Mouse (Mus musculus) embryonic facial prominence, embryonic 11.5 days (tissue): ENCODE results near the gene Dapk2. TPM values are rescaled to one million over a fixed set of nuclear protein-coding genes. Genes with fewer than 3 reads are reported as not detected.

Source experiments
- ATAC-seq: fragments of 200-750 bp; cut with Nextera tagmentation; replicated peaks from 2 replicates; pipeline ENCODE4 v1.8.0; 2017; ENCODE audit warnings: low read depth; ENCODE audit not compliant: insufficient number of reproducible peaks, low FRiP score, low TSS enrichment
- DNase-seq: peaks from one replicate; pipeline ENCODE4 v3.0.0-alpha.2; 2015; ENCODE audit warnings: low spot score
- H3K27ac ChIP-seq: fragments of 300-500 bp; sonication (generic); replicated peaks from 2 replicates; pipeline ENCODE4 v1.5.1; 2014; ENCODE audit warnings: mild to moderate bottlenecking, low read depth, low read length, control low read depth
- H3K27me3 ChIP-seq: fragments of 300-500 bp; sonication (generic); 2 replicates; pipeline ENCODE4 v1.6.1; 2014; ENCODE audit warnings: mild to moderate bottlenecking, low read length, moderate library complexity, mixed read lengths; ENCODE audit not compliant: control insufficient read depth, insufficient read depth
- H3K36me3 ChIP-seq: fragments of 300-500 bp; sonication (generic); replicated peaks from 2 replicates; pipeline ENCODE4 v1.6.1; 2014; ENCODE audit warnings: low read depth, mild to moderate bottlenecking, low read length, moderate library complexity, mixed read lengths; ENCODE audit not compliant: control insufficient read depth, insufficient read depth
- H3K4me1 ChIP-seq: fragments of 300-500 bp; sonication (generic); 2 replicates; pipeline ENCODE4 v1.6.1; 2014; ENCODE audit warnings: low read length, mixed read lengths; ENCODE audit not compliant: control insufficient read depth, insufficient read depth
- H3K4me2 ChIP-seq: fragments of 300-500 bp; sonication (generic); 2 replicates; pipeline ENCODE4 v1.6.1; 2014; ENCODE audit warnings: low read depth, mild to moderate bottlenecking, control low read depth, low read length, moderate library complexity
- H3K4me3 ChIP-seq: fragments of 300-500 bp; sonication (generic); 2 replicates; pipeline ENCODE4 v1.5.1; 2014; ENCODE audit warnings: low read depth, low read length, control low read depth
- H3K9ac ChIP-seq: fragments of 300-500 bp; sonication (generic); replicated peaks from 2 replicates; pipeline ENCODE4 v1.6.1; 2014; ENCODE audit warnings: mild to moderate bottlenecking, control low read depth, low read length
- H3K9me3 ChIP-seq: fragments of 300-500 bp; sonication (generic); replicated peaks from 2 replicates; pipeline ENCODE4 v1.6.1; 2016; ENCODE audit warnings: mild to moderate bottlenecking, low read length, inconsistent platforms, mixed read lengths; ENCODE audit not compliant: control insufficient read depth
- WGBS: fragments of 180-500 bp; shearing (Covaris S2); extraction: QIAGEN DNeasy Blood & Tissue Kit; methylation state at CpG from one replicate; pipeline ENCODE4 v1.1.7; 2014; 5-methylcytosine and 5-hydroxymethylcytosine counted together
- polyA plus RNA-seq: library from polyadenylated mRNA; unstranded; fragments of >200 nt; fragmentation: Nextera tagmentation; extraction: Ambion mirVana; gene quantifications from 2 replicates; pipeline ENCODE4 v1.2.1, GENCODE M21; 2014

The Dapk2 gene
- polyA plus RNA-seq, 1 experiment from 2014 or later, result 6.2 TPM

DNA sequence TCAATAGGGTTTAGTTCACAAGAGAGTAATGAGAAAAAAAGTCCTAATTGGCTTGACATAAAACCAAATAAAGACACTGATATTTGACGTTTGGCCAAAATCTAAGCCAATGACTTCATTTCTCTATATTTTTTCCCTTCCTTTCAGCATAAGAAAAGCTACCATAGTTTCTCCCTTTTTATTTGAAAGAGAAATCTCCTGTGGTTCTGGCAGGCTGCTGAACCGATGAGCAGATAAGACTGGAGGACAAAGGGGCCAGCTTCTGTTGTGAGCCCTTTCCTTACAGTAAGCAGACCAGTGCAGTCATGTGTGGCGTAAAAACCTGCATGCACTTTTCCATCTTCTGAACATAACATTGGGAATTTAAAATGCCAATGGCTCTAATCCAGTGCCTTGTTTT, 37.1 kb upstream of the Dapk2 start:
- H3K9me3 ChIP-seq, result no peaks in the 10 kb centered on the region
- 85% methylated on average over 3 of the region's 3 CpGs for WGBS
- H3K27ac ChIP-seq, result no peak overlapping the region
- no peak overlapping the region for H3K4me2 ChIP-seq
- H3K36me3 ChIP-seq, result no peaks in the 10 kb centered on the region
- H3K9ac ChIP-seq, result no peak overlapping the region
- no peak overlapping the region for H3K4me3 ChIP-seq
- no peaks in the 10 kb centered on the region for H3K27me3 ChIP-seq
- DNase-seq (no peak), ATAC-seq (no peak)
- H3K4me1 ChIP-seq, result no peaks in the 10 kb centered on the region

GRCm38 (mm10) chr9:66121421-66121820, 36.6 kb upstream of the Dapk2 start:
- DNase-seq, result no peak
- Histone ChIP-seq H3K27ac (no peak overlapping the region), H3K4me3 (no peak overlapping the region), H3K27me3 (no peaks in the 10 kb centered on the region), H3K9me3 (no peaks in the 10 kb centered on the region), H3K4me1 (no peaks in the 10 kb centered on the region), H3K4me2 (no peak overlapping the region), H3K36me3 (no peaks in the 10 kb centered on the region), H3K9ac (no peak overlapping the region)
- no peak for ATAC-seq

DNA sequence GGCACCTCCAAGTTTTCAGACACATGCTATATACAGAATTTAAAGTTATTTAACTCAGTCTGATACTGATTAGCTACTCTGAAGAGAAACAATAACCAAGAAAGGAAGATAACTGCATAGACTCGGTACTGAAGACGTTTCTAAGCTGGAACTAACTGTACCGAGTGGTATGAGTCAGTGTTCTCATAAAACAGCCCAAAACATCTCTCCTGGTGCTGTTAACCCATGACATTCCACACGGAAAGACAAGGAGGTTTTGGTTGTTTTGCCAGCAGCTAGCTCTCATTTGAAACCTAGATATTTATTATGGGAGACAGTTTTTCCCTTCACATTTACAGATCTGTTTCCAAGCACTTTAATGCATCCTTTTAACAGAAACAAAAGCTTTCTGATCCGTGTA, 34.4 kb upstream of the Dapk2 start:
- Histone ChIP-seq H3K4me2 (peak overlapping the region; percentile 51), H3K4me1 (no peaks in the 10 kb centered on the region), H3K27me3 (no peaks in the 10 kb centered on the region), H3K9ac (peak overlapping the region; percentile 59), H3K36me3 (no peaks in the 10 kb centered on the region), H3K9me3 (no peaks in the 10 kb centered on the region), H3K27ac (no peak overlapping the region), H3K4me3 (peak overlapping the region; percentile 49)
- ATAC-seq, result no peak
- WGBS, result 17% methylated on average over 5 of the region's 5 CpGs
- no peak for DNase-seq

DNA sequence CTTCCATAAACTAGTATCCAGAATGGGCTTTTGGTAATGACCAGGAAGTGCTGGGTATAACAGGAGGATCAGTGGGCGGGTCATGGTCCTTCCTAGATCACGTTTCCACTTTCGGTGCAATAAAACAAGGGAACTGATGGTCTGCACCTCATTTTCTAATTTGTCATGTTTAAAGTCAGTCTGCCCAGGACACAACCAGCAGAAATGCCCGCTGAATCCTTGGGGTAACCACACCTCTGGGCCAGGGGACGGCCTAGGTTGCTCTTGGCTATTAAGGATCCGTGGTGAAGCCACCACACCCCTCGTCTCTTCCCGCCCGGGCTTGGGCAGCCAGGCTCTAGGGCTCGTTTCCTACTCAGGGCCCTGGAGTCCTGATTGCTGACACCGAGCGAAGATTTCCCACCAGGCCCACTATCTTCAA, 33.9 kb upstream of the Dapk2 start:
- H3K4me3 ChIP-seq, result peak overlapping the region; percentile 49
- H3K9me3 ChIP-seq, result no peaks in the 10 kb centered on the region
- no peaks in the 10 kb centered on the region for H3K4me1 ChIP-seq
- H3K36me3 ChIP-seq, result no peaks in the 10 kb centered on the region
- no peaks in the 10 kb centered on the region for H3K27me3 ChIP-seq
- 0 out of 2 replicates have a peak overlapping the region, but pooled peaks have one; percentile 36 for H3K27ac ChIP-seq
- DNase-seq (peak; percentile 51), ATAC-seq (peak; percentile 21; the same call in 1 of the 2 replicates)
- under 1% methylated on average over 12 of the region's 12 CpGs for whole genome bisulfite sequencing
- peak overlapping the region; percentile 51 for H3K4me2 ChIP-seq
- H3K9ac ChIP-seq, result peak overlapping the region; percentile 59

GRCm38 (mm10) chr9:66124681-66125542, 33.1 kb upstream of the Dapk2 start:
- no peaks in the 10 kb centered on the region for H3K9me3 ChIP-seq
- peak overlapping the region; percentile 49 for H3K4me3 ChIP-seq
- H3K4me1 ChIP-seq, result no peaks in the 10 kb centered on the region
- H3K9ac ChIP-seq, result peak overlapping the region; percentile 59
- H3K27ac ChIP-seq, result 0 out of 2 replicates have a peak overlapping the region, but pooled peaks have one; percentile 36
- H3K27me3 ChIP-seq, result no peaks in the 10 kb centered on the region
- H3K36me3 ChIP-seq, result no peaks in the 10 kb centered on the region
- DNase-seq, result peak; percentile 99
- peak; percentile 96 for ATAC-seq
- WGBS, result 17% methylated on average over 33 of the region's 33 CpGs
- peak overlapping the region; percentile 51 for H3K4me2 ChIP-seq

DNA sequence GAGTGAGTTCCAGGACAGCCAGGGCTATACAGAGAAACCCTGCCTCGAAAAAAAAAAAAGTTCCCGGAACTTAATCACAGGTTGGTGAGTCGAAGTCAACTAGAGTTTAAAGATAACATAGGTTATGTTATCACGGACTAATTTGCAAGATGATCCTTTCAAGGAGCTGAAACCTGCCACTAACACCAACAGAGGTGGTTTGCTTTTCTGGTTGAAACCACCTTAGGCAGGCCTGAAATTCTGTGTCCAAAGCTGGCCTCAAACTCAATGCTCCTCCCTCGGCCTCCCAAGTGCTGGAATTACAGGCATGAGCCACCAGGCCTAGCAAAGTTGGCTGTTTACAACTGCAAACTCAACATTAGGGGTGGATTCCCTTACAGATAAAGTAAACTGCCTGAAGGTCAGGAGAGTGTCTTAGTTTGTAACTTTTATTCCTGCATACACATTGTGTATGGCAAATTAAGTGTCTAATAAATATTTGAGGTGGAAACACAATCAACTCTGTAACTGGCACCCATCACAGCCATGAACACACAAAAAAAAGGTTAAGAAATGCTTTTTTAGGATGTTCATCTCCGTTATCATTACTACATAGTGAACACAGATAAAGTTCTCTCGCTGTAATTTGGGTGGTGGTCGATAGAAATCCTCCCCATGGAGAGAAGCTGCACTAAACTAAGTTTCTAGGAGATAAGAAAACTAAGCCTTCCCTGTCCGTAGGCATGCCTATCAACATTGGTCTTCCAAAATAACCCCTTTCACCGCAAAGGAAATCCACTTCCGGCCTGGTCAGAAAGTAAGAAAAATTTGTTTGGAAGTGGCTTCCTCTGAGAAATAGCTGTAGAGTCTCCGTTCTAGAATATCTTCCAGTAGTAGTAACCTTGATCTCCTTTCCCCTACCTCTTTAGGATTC, 32.2 kb upstream of the Dapk2 start:
- H3K9ac ChIP-seq, result peak overlapping the region; percentile 11; the same call in 1 of the 2 replicates
- no peaks in the 10 kb centered on the region for H3K36me3 ChIP-seq
- H3K9me3 ChIP-seq, result no peaks in the 10 kb centered on the region
- no peaks in the 10 kb centered on the region for H3K27me3 ChIP-seq
- peak overlapping the region; percentile 36 for H3K4me2 ChIP-seq
- no peak for ATAC-seq
- H3K4me1 ChIP-seq, result no peaks in the 10 kb centered on the region
- peak overlapping the region; percentile 60 for H3K4me3 ChIP-seq
- H3K27ac ChIP-seq, result 0 out of 2 replicates have a peak overlapping the region, but pooled peaks have one; percentile 7
- WGBS, result 59% methylated on average over 12 of the region's 12 CpGs
- DNase-seq, result no peak

- H3K27ac ChIP-seq, result 0 out of 2 replicates have a peak within 1 kb of the TSS, but pooled peaks have one; percentile 48
- H3K9ac ChIP-seq, result peak within 1 kb of the TSS; percentile 73
- no peaks in the 10 kb centered on the region for H3K4me1 ChIP-seq
- no peaks in the 10 kb centered on the region for H3K27me3 ChIP-seq
- no peaks in the 10 kb centered on the region for H3K9me3 ChIP-seq
- DNase-seq (peak; percentile 99), ATAC-seq (peak; percentile 71)
- H3K4me3 ChIP-seq, result peak within 1 kb of the TSS; percentile 60
- H3K36me3 ChIP-seq, result no peaks in the 10 kb centered on the region
- 2% methylated on average over 34 of the region's 34 CpGs for WGBS
- peak within 1 kb of the TSS; percentile 71 for H3K4me2 ChIP-seq
Measured at GRCm38 (mm10) chr9:66126456-66127192, 31.4 kb upstream of the Dapk2 start, which contains the start of the genes Snx1 and Ciao2a. Gene Snx1 (minus strand): TSS chr9:66126587. Gene Ciao2a (plus strand): TSS chr9:66126611.
